Mouse (Mus musculus) adrenal gland (tissue): ENCODE data around the gene Map6.
"Not testable (repeated sequence)": the region's sequence is repeated elsewhere in the genome, so short reads cannot be mapped to it uniquely, and the experiment has no call there.

Experiments used
- intact Hi-C: fragments of 180-260 bp; cut with DNase I; formaldehyde crosslinking; loops from one replicate; pipeline ENCODE4 v1.15.1; 2025

Map6 gene

GRCm38 (mm10) chr7:99352526-99353400 lies 85.5 kb downstream of the Map6 start, which contains the start of gene Serpinh1:
TSS of gene Serpinh1 (minus strand) at chr7:99353239.
- intact Hi-C loops = no loop called here

DNA sequence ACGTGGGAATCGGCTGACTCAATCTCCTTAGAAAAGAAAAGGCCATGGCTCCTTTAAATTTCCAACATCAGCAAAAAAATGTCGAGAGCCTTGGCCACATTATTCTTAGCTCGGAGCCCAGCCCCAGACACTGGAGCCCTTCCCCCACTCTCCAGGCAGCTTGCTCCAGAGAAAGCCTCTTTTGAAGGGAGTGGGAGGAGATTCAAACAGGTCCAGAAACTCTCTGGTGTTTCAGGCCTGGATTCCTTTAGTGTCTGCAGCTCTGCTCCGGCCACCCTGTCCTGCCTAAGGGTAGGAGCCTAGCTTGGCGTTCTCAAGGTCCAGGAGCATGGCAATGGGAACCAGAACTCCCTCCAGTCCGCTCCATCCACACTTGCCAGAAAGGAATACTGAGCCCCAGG lies 88.5 kb downstream of the Map6 start:
- intact Hi-C loops = no loop called here

DNA sequence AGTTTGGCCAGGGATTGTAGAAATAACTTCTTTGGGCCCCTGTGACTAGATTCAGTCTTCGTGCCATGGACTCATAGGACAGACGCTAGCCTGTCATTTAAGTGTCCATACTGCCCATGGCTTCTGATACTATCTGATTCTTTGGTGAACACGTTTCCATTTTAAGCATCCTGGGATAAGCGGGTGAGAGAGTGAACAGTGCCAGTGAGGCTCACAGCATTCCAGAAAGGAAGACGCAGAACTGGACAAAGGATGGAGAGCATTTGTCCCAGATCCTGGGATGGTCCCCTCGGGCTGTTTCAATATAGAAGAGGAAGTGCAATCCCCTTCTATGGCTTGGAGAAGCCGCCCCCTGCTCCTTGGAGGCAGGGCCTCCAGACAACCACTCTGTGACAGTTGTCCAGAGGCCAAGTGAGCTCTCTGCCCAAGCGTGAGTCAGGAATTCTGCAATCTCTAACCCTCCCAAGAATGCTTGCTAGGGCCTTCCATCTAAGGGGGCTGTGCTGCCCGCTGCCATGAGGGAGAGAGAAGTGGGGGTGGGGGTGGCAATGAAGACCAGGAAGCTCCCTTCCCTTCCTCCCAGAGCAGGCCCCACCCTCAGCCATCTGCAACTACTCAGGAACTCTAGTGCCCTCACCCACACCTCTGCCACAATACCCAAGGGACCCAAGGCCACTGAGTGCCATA lies 89.1 kb downstream of the Map6 start:
- intact Hi-C loops = no loop called here

DNA sequence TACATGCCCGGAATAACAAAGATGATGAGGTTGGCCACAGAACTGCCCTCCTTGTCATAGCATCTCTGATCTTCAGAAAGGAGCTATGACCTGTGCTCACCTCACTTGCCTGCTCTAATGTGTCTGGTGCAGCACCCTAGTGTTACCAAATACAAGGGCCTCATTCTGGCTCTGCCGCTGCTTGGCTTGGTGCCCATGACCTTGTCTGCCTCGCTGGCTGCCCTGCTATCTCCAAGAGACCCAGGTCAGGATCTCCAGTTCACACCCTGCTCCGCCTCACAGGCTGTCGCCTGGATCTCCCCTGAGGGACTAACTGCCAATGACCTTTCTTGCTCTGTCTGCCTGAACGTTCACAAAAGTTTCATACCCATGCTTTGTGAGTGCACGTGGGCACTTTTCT lies 90.0 kb downstream of the Map6 start:
- intact Hi-C loops = no loop called here

- intact Hi-C loops = no loop called here
Observed at GRCm38 (mm10) chr7:99358371-99358770, 91.1 kb downstream of the Map6 start.

GRCm38 (mm10) chr7:99360021-99360802 lies 93.0 kb downstream of the Map6 start:
- intact Hi-C loops = no loop called here

DNA sequence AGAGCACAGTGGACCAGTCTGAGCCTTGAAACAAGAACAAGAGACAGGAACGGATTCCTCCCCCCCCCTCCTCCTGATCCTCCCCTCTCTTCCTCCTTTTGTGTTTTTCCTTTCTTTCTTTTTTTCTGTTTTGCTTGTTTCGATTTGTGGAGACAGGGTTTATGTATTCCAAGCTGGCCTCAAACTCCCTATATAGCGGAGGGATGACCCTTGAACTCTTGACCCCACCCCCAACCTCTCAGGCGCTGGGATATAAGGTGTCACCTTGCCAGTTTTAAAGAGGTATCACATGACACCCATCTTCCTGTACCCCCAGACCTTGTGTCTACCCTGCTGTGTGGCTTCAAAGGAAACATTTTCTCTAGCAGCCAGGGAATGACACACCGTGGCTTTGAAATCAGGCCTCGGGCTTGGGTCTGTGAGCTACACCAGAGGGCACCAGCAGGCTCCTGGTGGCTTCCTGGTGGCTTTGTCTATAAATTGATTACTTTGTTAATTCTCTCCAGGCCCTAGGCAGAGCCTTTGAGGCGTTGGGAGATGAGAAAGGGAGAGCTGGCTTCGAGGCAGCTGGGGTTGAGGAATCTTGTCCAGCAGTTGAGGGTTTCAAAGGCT lies 93.7 kb downstream of the Map6 start:
- intact Hi-C loops = no loop called here

DNA sequence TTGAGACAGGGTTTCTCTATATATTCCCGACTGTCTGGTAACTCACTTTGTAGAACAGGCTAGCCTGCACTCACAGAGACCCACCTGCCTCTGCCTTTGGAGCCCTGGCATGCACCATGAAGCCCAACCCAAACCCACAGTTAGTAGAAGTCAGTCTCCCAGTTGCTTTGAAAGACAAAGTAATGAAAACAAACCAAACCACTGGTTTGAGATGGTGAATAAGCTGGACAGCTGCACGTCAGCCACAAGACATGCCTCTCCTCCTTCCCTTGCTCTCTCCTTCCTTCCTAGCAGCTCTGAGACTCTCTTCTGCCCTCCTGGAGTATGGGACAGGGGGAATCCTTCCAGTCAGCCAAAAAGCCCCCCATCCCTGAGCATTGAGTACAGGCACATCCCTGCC lies 94.9 kb downstream of the Map6 start:
- intact Hi-C loops = no loop called here

DNA sequence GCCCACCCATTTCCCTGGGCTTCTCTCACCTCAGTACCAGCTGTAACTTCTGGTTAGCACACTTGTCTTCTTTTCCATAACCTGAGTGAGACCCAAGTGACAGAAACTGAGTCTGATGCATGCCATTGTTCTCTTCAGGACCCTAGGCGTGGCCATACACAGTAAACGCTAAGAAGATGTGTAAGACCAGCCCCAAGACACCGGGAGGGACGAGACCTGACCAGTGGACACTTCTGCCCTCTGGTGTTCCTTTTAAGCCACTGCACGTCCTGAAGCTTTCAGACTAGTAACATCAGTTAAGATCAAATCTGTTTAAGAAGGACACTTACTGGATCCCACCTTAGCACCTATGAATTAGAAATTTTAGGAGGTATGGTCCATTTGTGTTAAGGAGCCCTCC lies 97.8 kb downstream of the Map6 start:
- intact Hi-C loops = loop anchor here (1.0 kb wide), 1 partner anchor 33 kb away; no protein-coding TSS in a partner anchor

GRCm38 (mm10) chr7:99366716-99367115 lies 99.5 kb downstream of the Map6 start:
- intact Hi-C loops = no loop called here

GRCm38 (mm10) chr7:99374325-99374724 lies 107.1 kb downstream of the Map6 start:
- intact Hi-C loops = not testable (repeated sequence)

- intact Hi-C loops = no loop called here
Observed at GRCm38 (mm10) chr7:99375455-99375854, 108.2 kb downstream of the Map6 start.

GRCm38 (mm10) chr7:99378870-99379269 lies 111.6 kb downstream of the Map6 start:
- intact Hi-C loops = no loop called here

- intact Hi-C loops = no loop called here
Observed at GRCm38 (mm10) chr7:99380491-99381213, 113.4 kb downstream of the Map6 start.

- intact Hi-C loops = no loop called here
Observed at GRCm38 (mm10) chr7:99381214-99382087, 114.2 kb downstream of the Map6 start, which contains the start of gene Gdpd5. TSS of gene Gdpd5 (plus strand) at chr7:99381414.

GRCm38 (mm10) chr7:99382088-99383000 lies 115.1 kb downstream of the Map6 start:
- intact Hi-C loops = no loop called here

- intact Hi-C loops = no loop called here
Observed at GRCm38 (mm10) chr7:99383246-99383645, 116.0 kb downstream of the Map6 start.

DNA sequence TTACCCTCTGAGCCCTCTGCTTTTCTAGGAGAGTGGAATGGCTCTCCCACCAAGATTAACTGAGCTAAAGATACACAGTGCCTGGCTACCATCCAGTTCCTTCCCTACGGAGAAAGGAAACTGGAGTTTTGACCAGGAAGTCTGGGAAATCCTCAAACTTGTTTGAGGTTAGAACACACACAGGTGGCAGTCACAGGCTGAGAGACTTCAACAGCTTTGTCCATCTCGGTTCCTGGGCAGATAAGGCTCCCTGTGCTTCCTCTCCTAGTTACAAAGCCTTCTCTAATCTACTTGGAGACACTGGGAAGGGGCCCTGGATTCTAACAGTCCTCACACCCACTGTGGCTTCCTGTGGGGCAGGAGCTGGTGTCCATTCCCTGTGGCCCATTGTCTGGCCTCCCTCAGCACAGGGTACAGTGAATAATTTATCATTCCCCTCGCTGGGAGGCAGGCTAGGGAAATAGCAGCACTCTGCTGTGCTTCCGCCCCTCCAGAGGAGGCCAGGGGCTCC lies 116.9 kb downstream of the Map6 start:
- intact Hi-C loops = no loop called here
